Mouse (Mus musculus) urinary bladder, postnatal 36 days (tissue): ENCODE measurements at regions not wholly inside any gene's neighbourhood (a gene's known extent, or its start where the extent isn't known, plus 50 kb on each side); places are given as distances from the start of the nearest gene placed in this dataset.

Experiments
- DNase-seq, 2 experiments: peaks; one replicate each; pipeline ENCODE4 v3.0.0; 2022; ENCODE audit warnings: low spot score in 2 of 2, mixed read lengths in 1 of 2

- no peak for DNase-seq
Measured at GRCm38 (mm10) chr5:42364116-42364515, 296.4 kb downstream of the Gm16223 start.

GRCm38 (mm10) chr5:42387959-42388358 is 320.2 kb downstream of the Gm16223 start:
- no peak for DNase-seq

GRCm38 (mm10) chr5:42396695-42397094 is 328.9 kb downstream of the Gm16223 start:
- no peak for DNase-seq

- no peak for DNase-seq
Measured at GRCm38 (mm10) chr5:42409981-42410380, 342.2 kb downstream of the Gm16223 start.

- DNase-seq = no peak
Measured at GRCm38 (mm10) chr5:42412296-42412695, 344.5 kb downstream of the Gm16223 start.

GRCm38 (mm10) chr5:42425902-42426301 is 358.1 kb downstream of the Gm16223 start:
- no peak for DNase-seq

- no peak for DNase-seq
Measured at GRCm38 (mm10) chr5:42433147-42433546, 365.4 kb downstream of the Gm16223 start.

GRCm38 (mm10) chr5:42448644-42449043 is 380.9 kb downstream of the Gm16223 start:
- no peak for DNase-seq

GRCm38 (mm10) chr5:42449581-42449980 is 381.8 kb downstream of the Gm16223 start:
- DNase-seq = peak in 1 of 2 experiments; percentile 7

GRCm38 (mm10) chr5:42453707-42454106 is 385.9 kb downstream of the Gm16223 start:
- no peak for DNase-seq

GRCm38 (mm10) chr5:42461195-42461594 is 393.4 kb downstream of the Gm16223 start:
- DNase-seq = no peak

GRCm38 (mm10) chr5:42464814-42465213 is 397.1 kb downstream of the Gm16223 start:
- DNase-seq = no peak

GRCm38 (mm10) chr5:42473493-42473892 is 405.7 kb downstream of the Gm16223 start:
- no peak for DNase-seq

- DNase-seq = no peak
Measured at GRCm38 (mm10) chr5:42502124-42502801, 434.5 kb downstream of the Gm16223 start.

- DNase-seq = no peak
Measured at GRCm38 (mm10) chr5:42502802-42503136, 435.0 kb downstream of the Gm16223 start.

GRCm38 (mm10) chr5:42509200-42509599 is 441.4 kb downstream of the Gm16223 start:
- DNase-seq = no peak

GRCm38 (mm10) chr5:42523116-42524113 is 455.7 kb downstream of the Gm16223 start:
- DNase-seq = no peak

GRCm38 (mm10) chr5:42525431-42525830 is 457.7 kb downstream of the Gm16223 start:
- DNase-seq = no peak

GRCm38 (mm10) chr5:42560537-42560936 is 492.8 kb downstream of the Gm16223 start:
- DNase-seq = no peak

GRCm38 (mm10) chr5:42563406-42563805 is 495.6 kb downstream of the Gm16223 start:
- no peak for DNase-seq

- DNase-seq = no peak
Measured at GRCm38 (mm10) chr5:42575971-42576370, 508.2 kb downstream of the Gm16223 start.

GRCm38 (mm10) chr5:42578208-42578844 is 510.6 kb downstream of the Gm16223 start:
- DNase-seq = no peak
